Mouse (Mus musculus) urinary bladder, postnatal 25 days (tissue): ENCODE data around the gene F13b.
A peak's percentile ranks its signal among the peaks of the same experiment; 100 is the strongest.

ENCODE experiments used
- DNase-seq: peaks from one replicate; pipeline ENCODE4 v3.0.0; 2022; ENCODE audit warnings: low spot score

Gene F13b

DNA sequence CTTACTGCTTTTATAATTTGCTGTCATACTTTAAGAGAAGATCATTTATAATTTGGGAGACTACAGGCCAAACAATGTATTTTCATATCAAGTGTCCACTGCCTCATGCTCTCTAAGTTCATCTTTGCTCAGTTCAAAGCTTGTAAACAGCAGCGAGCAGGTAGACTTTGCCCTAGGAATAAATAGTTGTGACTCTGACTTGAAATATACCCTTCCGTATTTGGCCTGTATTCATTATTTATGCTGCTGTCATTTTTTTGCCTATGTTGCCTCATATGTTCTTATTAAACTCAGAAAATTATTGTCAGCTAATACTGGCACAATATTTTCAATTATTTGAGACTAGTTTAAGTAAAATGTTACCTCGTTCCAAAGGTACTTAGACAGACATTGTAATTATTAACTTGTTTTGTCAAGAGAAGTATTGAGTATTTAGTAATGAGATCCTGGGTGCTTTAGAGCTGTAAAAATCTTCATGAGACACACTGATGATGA lies at the start of gene F13b:
F13b (plus strand) TSS at position 445 of the 495 bp plus-strand sequence.
- DNase-seq = no peak

GRCm38 (mm10) chr1:139454340-139455225 lies 46.9 kb upstream of the F13b start, which contains the start of gene Aspm:
Aspm (plus strand) TSS chr1:139454772.
- peak; percentile 71 for DNase-seq

GRCm38 (mm10) chr1:139455226-139455869 lies 46.2 kb upstream of the F13b start:
- no peak for DNase-seq

DNA sequence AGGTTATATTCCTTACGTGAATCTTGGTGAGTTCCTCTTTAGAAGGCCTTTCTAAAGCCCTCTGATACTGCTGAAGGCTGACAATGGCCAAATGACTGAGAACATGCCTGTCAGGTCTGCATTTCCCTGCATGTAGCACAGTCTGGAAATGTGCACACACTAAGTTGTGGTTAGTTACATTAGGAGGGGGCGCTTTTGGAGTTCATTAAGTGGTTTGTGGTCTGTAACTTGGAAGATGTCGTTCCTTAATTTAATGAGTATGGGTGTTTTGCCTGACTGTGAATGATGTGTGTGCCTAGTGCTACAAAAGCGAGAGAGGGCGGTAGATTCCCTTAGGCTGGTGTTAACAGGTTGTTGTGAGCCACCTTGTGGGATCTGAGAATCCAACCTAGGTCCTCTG lies 40.7 kb upstream of the F13b start:
- no peak for DNase-seq

- DNase-seq = no peak
These were observed 35.6 kb upstream of the F13b start for GRCm38 (mm10) chr1:139465936-139466335.

DNA sequence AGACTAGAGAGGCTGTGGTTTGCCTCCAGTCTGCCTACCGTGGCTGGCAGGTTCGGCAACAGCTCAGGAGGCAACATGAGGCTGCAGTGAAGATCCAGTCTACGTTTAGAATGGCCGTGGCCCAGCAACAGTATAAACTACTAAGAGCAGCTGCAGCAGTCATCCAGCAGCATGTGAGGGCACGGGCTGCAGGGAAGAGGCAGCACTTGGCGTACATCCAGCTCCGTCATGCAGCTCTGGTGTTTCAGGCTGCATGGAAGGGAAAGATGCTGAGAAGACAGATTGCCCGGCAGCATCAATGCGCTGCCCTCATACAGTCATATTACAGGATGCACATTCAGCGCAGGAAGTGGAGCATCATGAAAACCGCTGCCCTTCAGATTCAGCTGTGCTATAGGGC lies 22.6 kb upstream of the F13b start:
- no peak for DNase-seq

DNA sequence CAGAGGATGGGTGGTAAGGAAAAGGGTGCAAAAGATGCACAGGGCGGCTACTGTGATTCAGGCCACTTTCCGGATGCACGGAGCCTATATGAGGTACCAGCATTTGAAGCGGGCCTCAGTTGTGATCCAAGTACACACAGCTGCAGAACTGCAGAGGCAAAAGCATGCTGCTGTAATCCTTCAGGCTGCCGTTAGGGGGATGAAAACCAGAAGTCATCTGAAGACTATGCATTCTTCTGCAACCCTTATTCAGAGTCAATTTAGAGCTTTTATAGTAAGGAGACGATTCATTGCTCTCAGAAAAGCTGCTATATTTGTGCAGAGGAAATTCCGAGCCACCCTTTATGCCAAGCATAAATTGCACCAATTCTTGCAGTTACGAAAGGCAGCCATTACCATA lies 21.3 kb upstream of the F13b start:
- no peak for DNase-seq

DNA sequence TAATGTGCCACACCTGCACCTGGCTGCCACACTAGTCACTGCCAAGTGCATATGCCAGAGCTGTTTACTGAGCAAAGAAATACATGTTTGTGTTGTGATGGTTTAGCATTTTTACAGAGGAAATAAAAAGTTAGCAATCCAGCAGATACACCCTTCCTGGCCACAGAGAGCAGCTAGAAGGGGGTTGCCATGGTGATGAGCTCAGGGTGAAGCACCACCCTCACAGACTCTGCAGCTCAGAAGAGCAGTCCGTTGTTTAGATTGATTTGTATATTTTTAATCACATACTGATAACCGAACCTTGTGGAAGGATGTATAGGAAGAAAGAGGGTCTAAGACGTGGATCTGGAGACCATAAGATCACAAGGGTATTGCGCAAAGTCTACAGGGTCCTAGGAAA lies 20.4 kb upstream of the F13b start:
- no peak for DNase-seq

DNA sequence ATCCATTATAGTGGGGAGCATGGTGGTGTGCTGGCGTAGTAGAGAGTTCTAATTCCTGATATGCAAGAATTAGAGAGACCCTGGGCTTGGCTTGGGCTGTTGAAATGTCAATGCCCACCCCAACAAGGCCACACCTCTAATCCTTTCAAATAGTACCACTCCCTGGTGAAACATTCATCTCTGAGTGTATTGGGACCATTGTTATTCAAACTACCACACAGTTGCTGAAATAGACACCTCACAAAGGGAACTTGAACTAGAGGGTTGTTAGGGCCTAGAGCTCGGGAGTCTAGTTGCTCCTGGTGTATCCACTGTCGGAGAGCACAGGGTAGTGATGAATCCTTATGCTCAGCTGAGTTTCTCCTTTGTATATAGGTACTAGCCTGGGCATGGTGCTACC lies 6.9 kb upstream of the F13b start:
- DNase-seq = no peak

DNA sequence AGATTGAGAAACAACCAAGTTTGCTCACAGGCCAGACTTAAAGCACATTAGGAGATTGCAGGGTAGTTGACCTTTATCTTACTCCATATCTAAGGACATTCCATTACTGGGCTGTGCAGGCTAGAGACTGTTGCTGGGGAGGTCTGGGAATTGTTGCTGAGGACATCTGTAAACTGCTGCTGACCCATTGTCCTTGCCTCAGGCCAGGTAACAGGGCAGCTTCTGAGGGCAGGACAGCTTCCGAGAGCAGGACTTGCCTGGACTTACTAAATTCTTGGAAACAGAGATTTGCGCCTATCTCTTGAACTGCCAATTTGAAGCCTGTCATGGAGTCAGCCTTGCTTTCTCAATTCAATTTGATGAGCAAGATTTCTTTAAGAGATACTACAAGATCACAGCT lies 6.1 kb upstream of the F13b start:
- no peak for DNase-seq

DNA sequence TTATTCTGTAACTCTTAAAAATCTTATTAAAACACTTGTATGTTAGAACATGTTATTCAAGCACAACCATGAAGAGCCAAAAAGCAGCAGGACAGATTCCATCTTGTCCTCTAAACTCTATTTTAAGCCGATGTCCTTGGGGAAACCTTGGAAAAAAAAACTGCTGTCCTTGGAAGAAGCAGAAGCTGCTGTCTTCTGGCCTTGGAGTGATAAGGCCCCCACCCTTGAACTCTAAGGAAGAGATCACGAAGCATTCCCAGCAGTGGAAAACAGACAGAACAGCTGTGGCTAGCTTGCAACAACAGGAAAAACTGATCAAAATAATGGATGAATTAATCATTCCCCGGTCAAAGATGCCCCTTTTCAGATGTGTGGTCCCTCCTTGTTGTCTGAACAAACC lies 5.3 kb upstream of the F13b start:
- DNase-seq = no peak

DNA sequence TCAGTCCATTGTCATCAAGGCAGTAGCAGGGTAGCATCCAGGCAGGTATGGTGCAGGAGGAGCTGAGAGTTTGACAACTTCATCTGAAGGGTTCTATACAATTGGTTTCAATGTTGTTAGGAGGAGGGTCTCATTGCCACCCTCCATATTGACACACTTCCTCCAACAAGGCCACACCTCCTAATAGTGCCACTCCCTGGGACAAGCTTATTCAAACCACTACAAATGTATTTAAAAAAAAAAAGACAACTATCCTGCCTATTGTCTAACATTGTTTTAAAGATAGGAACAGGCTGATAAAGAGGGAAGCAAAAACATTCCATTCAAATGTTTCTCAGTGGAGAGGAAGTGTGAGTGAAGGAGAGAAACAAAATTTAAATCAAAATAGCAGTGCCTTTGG lies 1.8 kb upstream of the F13b start:
- no peak for DNase-seq

DNA sequence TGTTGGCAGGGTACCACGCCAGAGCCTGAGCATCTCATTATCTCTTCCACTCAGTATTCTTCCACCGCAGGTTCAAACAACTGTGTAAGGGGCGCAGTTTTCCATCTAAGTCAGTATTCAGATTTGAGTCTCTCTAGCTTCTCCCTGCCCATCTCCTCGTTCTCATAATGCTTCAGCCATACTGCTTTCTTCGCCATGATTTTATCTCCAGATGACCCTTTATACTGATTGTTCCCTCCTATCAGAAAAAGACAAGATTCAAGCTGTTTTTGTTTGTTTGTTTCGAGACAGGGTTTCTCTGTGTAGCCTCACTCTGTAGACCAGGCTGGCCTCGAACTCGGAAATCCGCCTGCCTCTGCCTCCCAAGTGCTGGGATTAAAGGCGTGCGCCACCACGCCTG lies 13.1 kb downstream of the F13b start:
- no peak for DNase-seq

DNA sequence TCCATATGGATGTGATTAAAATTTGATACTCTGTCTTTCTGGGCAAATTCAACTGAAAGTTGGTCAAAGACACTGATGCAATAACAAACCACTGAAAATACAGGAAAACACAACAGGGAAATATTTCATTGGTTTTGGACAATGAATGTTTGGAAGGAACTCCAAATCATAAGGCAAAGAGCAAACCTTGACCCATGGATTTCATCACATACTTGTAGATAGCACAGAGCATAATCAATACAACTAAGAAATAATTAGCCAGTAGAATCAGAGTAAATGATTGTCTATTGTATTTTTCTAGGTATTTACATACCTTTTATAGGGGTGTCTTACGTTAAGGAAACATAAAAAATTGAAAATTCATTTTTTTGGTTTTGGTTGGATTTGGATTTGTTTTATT lies 47.0 kb downstream of the F13b start:
- DNase-seq = no peak

GRCm38 (mm10) chr1:139551311-139551710 lies 49.8 kb downstream of the F13b start:
- DNase-seq = no peak

GRCm38 (mm10) chr1:139560024-139560423 lies 58.5 kb downstream of the F13b start, which contains the start of gene Cfhr1:
Cfhr1 (minus strand) TSS chr1:139560272.
- DNase-seq = no peak
